Mouse (Mus musculus): Measurements from ENCODE around the gene Pcyt2.

- no peak for TF ChIP-seq CTCF (IDR thresholded peaks at IDR 0.05; ENCODE audit: low read depth, low read length)
- peak; percentile 99 for TF ChIP-seq POLR2A (IDR thresholded peaks at IDR 0.05; ENCODE audit: extremely low read depth, insufficient read depth, low read length)
These were observed 44.8 kb downstream of the Pcyt2 start, which contains the start of gene P4hb for GRCm38 (mm10) chr11:120572752-120573584.
